Mouse (Mus musculus) embryonic facial prominence, embryonic 14.5 days (tissue): ENCODE data around the gene Ppox. TPM values are rescaled to one million over a fixed set of nuclear protein-coding genes. Genes with fewer than 3 reads are reported as not detected.

Experiments used
- ATAC-seq: fragments of 200-750 bp; cut with Nextera tagmentation; 2 replicates; pipeline ENCODE4 v1.8.0; 2017; ENCODE audit warnings: low read depth, moderate number of reproducible peaks, moderate TSS enrichment
- DNase-seq: peaks from one replicate; pipeline ENCODE4 v3.0.0-alpha.2; 2015; ENCODE audit warnings: low spot score
- H3K27ac ChIP-seq: fragments of 300-500 bp; sonication (generic); replicated peaks from 2 replicates; pipeline ENCODE4 v1.5.1; 2014; ENCODE audit warnings: low read depth, mild to moderate bottlenecking, low read length, moderate library complexity
- H3K27me3 ChIP-seq: fragments of 300-500 bp; sonication (generic); replicated peaks from 2 replicates; pipeline ENCODE4 v1.6.1; 2014; ENCODE audit warnings: low read length; ENCODE audit not compliant: control insufficient read depth, insufficient read depth
- H3K36me3 ChIP-seq: fragments of 300-500 bp; sonication (generic); 2 replicates; pipeline ENCODE4 v1.6.1; 2014; ENCODE audit warnings: low read length, mixed read lengths; ENCODE audit not compliant: control insufficient read depth, insufficient read depth
- H3K4me1 ChIP-seq: fragments of 300-500 bp; sonication (generic); 2 replicates; pipeline ENCODE4 v1.6.1; 2014; ENCODE audit warnings: antibody characterized with exemption, low read length; ENCODE audit not compliant: control insufficient read depth, insufficient read depth
- H3K4me2 ChIP-seq: fragments of 300-500 bp; sonication (generic); 2 replicates; pipeline ENCODE4 v1.6.1; 2014; ENCODE audit warnings: low read depth, mild to moderate bottlenecking, low read length, moderate library complexity, mixed read lengths
- H3K4me3 ChIP-seq: fragments of 300-500 bp; sonication (generic); 2 replicates; pipeline ENCODE4 v1.5.1; 2014; ENCODE audit warnings: low read depth, mild to moderate bottlenecking, low read length
- H3K9ac ChIP-seq: fragments of 300-500 bp; sonication (generic); 2 replicates; pipeline ENCODE4 v1.6.1; 2014; ENCODE audit warnings: low read depth, mild to moderate bottlenecking, low read length, moderate library complexity, mixed read lengths
- H3K9me3 ChIP-seq: fragments of 300-500 bp; sonication (generic); 2 replicates; pipeline ENCODE4 v1.6.1; 2016; ENCODE audit warnings: low read length; ENCODE audit not compliant: control insufficient read depth
- WGBS: fragments of 180-500 bp; shearing (Covaris S2); extraction: QIAGEN DNeasy Blood & Tissue Kit; methylation state at CpG from one replicate; pipeline ENCODE4 v1.1.7; 2014; 5-methylcytosine and 5-hydroxymethylcytosine counted together
- polyA plus RNA-seq: library from polyadenylated mRNA; unstranded; fragments of >200 nt; fragmentation: Nextera tagmentation; extraction: Ambion mirVana; gene quantifications from 2 replicates; pipeline ENCODE4 v1.2.1, GENCODE M21; 2014

The Ppox gene
- polyA plus RNA-seq, 1 experiment from 2014 or later: 44.3 TPM

GRCm38 (mm10) chr1:171226780-171227179 is 54.2 kb downstream of the Ppox start:
- no peaks in the 10 kb centered on the region for H3K27me3 ChIP-seq
- no peaks in the 10 kb centered on the region for H3K36me3 ChIP-seq
- H3K4me3 ChIP-seq: no peak overlapping the region
- 59% methylated on average over 4 of the region's 4 CpGs for WGBS
- H3K4me2 ChIP-seq: no peak overlapping the region
- DNase-seq (no peak), ATAC-seq (no peak)
- no peak overlapping the region for H3K9ac ChIP-seq
- no peak overlapping the region for H3K27ac ChIP-seq
- H3K4me1 ChIP-seq: no peaks in the 10 kb centered on the region
- no peaks in the 10 kb centered on the region for H3K9me3 ChIP-seq

Other genes with a start within 250 kb of the Ppox start
- gene Fcgr3, start 216.3 kb downstream of the Ppox start, polyA plus RNA-seq: 20.5 and 25.0 TPM in 2 replicates
- 4.4 and 12.3 TPM in 2 replicates for gene Cfap126, start 167.3 kb downstream of the Ppox start, polyA plus RNA-seq
- gene Sdhc, start 130.6 kb downstream of the Ppox start, polyA plus RNA-seq: 276 and 291 TPM in 2 replicates
- gene Mpz, start 130.5 kb downstream of the Ppox start, polyA plus RNA-seq: 9.6 and 11.2 TPM in 2 replicates
- gene Pcp4l1, start 84.9 kb downstream of the Ppox start, polyA plus RNA-seq: 11.3 and 14.7 TPM in 2 replicates
- gene Nr1i3, start 67.2 kb downstream of the Ppox start, polyA plus RNA-seq: 0.15 and 0.17 TPM in 2 replicates
- 25.4 and 28.7 TPM in 2 replicates for gene Tomm40l, start 58.7 kb downstream of the Ppox start, polyA plus RNA-seq
- gene Apoa2, start 56.1 kb downstream of the Ppox start, polyA plus RNA-seq: 1.9 TPM in 2 replicates
- gene Fcer1g, start 46.8 kb downstream of the Ppox start, polyA plus RNA-seq: 92.7 and 100 TPM in 2 replicates
- gene Adamts4, start 30.8 kb downstream of the Ppox start, polyA plus RNA-seq: 11.7 and 13.1 TPM in 2 replicates
- 233 and 246 TPM in 2 replicates for gene Ndufs2, start 29.8 kb downstream of the Ppox start, polyA plus RNA-seq
- gene B4galt3, start 10.9 kb downstream of the Ppox start, polyA plus RNA-seq: 60.2 and 64.0 TPM in 2 replicates
- gene Usp21, start 6.8 kb upstream of the Ppox start, polyA plus RNA-seq: 64.2 and 74.3 TPM in 2 replicates
- 110 and 117 TPM in 2 replicates for gene Ufc1, start 13.8 kb upstream of the Ppox start, polyA plus RNA-seq
- gene Dedd, start 48.0 kb upstream of the Ppox start, polyA plus RNA-seq: 46.0 and 52.1 TPM in 2 replicates
- 28.8 and 29.7 TPM in 2 replicates for gene Nit1, start 64.5 kb upstream of the Ppox start, polyA plus RNA-seq
- gene Pfdn2, start 64.5 kb upstream of the Ppox start, polyA plus RNA-seq: 49.1 and 49.5 TPM in 2 replicates
- 2.2 and 3.0 TPM in 2 replicates for gene Klhdc9, start 79.6 kb upstream of the Ppox start, polyA plus RNA-seq
- gene Nectin4, start 88.9 kb upstream of the Ppox start, polyA plus RNA-seq: 7.7 and 10.7 TPM in 2 replicates
- gene Arhgap30, start 107.8 kb upstream of the Ppox start, polyA plus RNA-seq: 1.9 and 2.0 TPM in 2 replicates
- gene Usf1, start 130.1 kb upstream of the Ppox start, polyA plus RNA-seq: 68.9 and 84.9 TPM in 2 replicates
- 2.0 and 3.6 TPM in 2 replicates for gene Tstd1, start 137.7 kb upstream of the Ppox start, polyA plus RNA-seq
- 27.0 and 29.5 TPM in 2 replicates for gene F11r, start 156.3 kb upstream of the Ppox start, polyA plus RNA-seq
- gene Alyref2, start 222.3 kb upstream of the Ppox start, polyA plus RNA-seq: 13.8 TPM in 2 replicates